Mouse (Mus musculus): ENCODE measurements around the gene Fam227b. TPM values are rescaled to one million over a fixed set of nuclear protein-coding genes. Genes with fewer than 3 reads are reported as not detected.

Gene Fam227b
- total RNA-seq, 1 experiment from 2014 or later = not detected

GRCm38 (mm10) chr2:126061037-126061773 lies 90.6 kb downstream of the Fam227b start:
- DNase-seq = no peak

GRCm38 (mm10) chr2:126060595-126060994 lies 91.2 kb downstream of the Fam227b start:
- DNase-seq = no peak

- DNase-seq = no peak
These were observed 98.1 kb downstream of the Fam227b start for GRCm38 (mm10) chr2:126053657-126054056.

- no peak for DNase-seq
These were observed 98.9 kb downstream of the Fam227b start for GRCm38 (mm10) chr2:126052749-126053557.

GRCm38 (mm10) chr2:126045621-126046020 lies 106.2 kb downstream of the Fam227b start:
- DNase-seq = no peak

GRCm38 (mm10) chr2:126042674-126043073 lies 109.1 kb downstream of the Fam227b start:
- DNase-seq = no peak

GRCm38 (mm10) chr2:126041237-126041636 lies 110.6 kb downstream of the Fam227b start:
- DNase-seq = no peak

GRCm38 (mm10) chr2:126040651-126041050 lies 111.2 kb downstream of the Fam227b start:
- DNase-seq = no peak

GRCm38 (mm10) chr2:126039414-126039891 lies 112.4 kb downstream of the Fam227b start:
- no peak for DNase-seq

- DNase-seq = no peak
These were observed 113.4 kb downstream of the Fam227b start for GRCm38 (mm10) chr2:126038221-126039000.

- DNase-seq = no peak
These were observed 115.7 kb downstream of the Fam227b start for GRCm38 (mm10) chr2:126036121-126036520.

GRCm38 (mm10) chr2:126035013-126035770 lies 116.6 kb downstream of the Fam227b start:
- no peak for DNase-seq

GRCm38 (mm10) chr2:126034379-126035005 lies 117.3 kb downstream of the Fam227b start, which contains the start of gene Fgf7:
TSS of gene Fgf7 (plus strand) at chr2:126034658.
- no peak for DNase-seq

GRCm38 (mm10) chr2:126033114-126033972 lies 118.5 kb downstream of the Fam227b start:
- DNase-seq = peak; percentile 20

- DNase-seq = no peak
These were observed 120.5 kb downstream of the Fam227b start for GRCm38 (mm10) chr2:126031186-126031900.

- DNase-seq = no peak
These were observed 135.9 kb downstream of the Fam227b start for GRCm38 (mm10) chr2:126015763-126016473.

- no peak for DNase-seq
These were observed 136.7 kb downstream of the Fam227b start for GRCm38 (mm10) chr2:126014989-126015710.

- no peak for DNase-seq
These were observed 145.1 kb downstream of the Fam227b start for GRCm38 (mm10) chr2:126006742-126007141.

Measured in adrenal gland, postnatal 25 days (tissue).